Mouse (Mus musculus): ENCODE data around the gene Taok3.

The Taok3 gene

GRCm38 (mm10) chr5:117119777-117120488 lies at the start of gene Taok3:
Gene Taok3, plus strand, starts transcription at chr5:117120129.
- DNase-seq (ENCODE audit: low spot score in 2 of 2): peak; percentile 100

GRCm38 (mm10) chr5:117087718-117088117 lies 32.2 kb upstream of the Taok3 start:
- DNase-seq (ENCODE audit: low spot score in 2 of 2): no peak

GRCm38 (mm10) chr5:117089147-117089546 lies 30.8 kb upstream of the Taok3 start:
- no peak for DNase-seq (ENCODE audit: low spot score in 2 of 2)

- DNase-seq (ENCODE audit: low spot score in 2 of 2): no peak
Observed at GRCm38 (mm10) chr5:117089786-117090185, 30.1 kb upstream of the Taok3 start.

GRCm38 (mm10) chr5:117094431-117094830 lies 25.5 kb upstream of the Taok3 start:
- DNase-seq (ENCODE audit: low spot score in 2 of 2): no peak

GRCm38 (mm10) chr5:117096716-117097115 lies 23.2 kb upstream of the Taok3 start:
- DNase-seq (ENCODE audit: low spot score in 2 of 2): no peak

GRCm38 (mm10) chr5:117099008-117099407 lies 20.9 kb upstream of the Taok3 start:
- DNase-seq (ENCODE audit: low spot score in 2 of 2): no peak

GRCm38 (mm10) chr5:117099742-117100141 lies 20.2 kb upstream of the Taok3 start:
- no peak for DNase-seq (ENCODE audit: low spot score in 2 of 2)

GRCm38 (mm10) chr5:117103194-117103929 lies 16.6 kb upstream of the Taok3 start:
- DNase-seq (ENCODE audit: low spot score in 2 of 2): no peak

- no peak for DNase-seq (ENCODE audit: low spot score in 2 of 2)
Observed at GRCm38 (mm10) chr5:117104329-117104728, 15.6 kb upstream of the Taok3 start.

GRCm38 (mm10) chr5:117105761-117106160 lies 14.2 kb upstream of the Taok3 start:
- DNase-seq (ENCODE audit: low spot score in 2 of 2): no peak

GRCm38 (mm10) chr5:117108292-117108691 lies 11.6 kb upstream of the Taok3 start:
- DNase-seq (ENCODE audit: low spot score in 2 of 2): no peak

- no peak for DNase-seq (ENCODE audit: low spot score in 2 of 2)
Observed at GRCm38 (mm10) chr5:117108731-117109130, 11.2 kb upstream of the Taok3 start.

- no peak for DNase-seq (ENCODE audit: low spot score in 2 of 2)
Observed at GRCm38 (mm10) chr5:117109522-117109921, 10.4 kb upstream of the Taok3 start.

GRCm38 (mm10) chr5:117111064-117111773 lies 8.7 kb upstream of the Taok3 start:
- DNase-seq (ENCODE audit: low spot score in 2 of 2): no peak

GRCm38 (mm10) chr5:117111774-117112112 lies 8.2 kb upstream of the Taok3 start:
- DNase-seq (ENCODE audit: low spot score in 2 of 2): no peak

- no peak for DNase-seq (ENCODE audit: low spot score in 2 of 2)
Observed at GRCm38 (mm10) chr5:117113330-117113729, 6.6 kb upstream of the Taok3 start.

- DNase-seq (ENCODE audit: low spot score in 2 of 2): no peak
Observed at GRCm38 (mm10) chr5:117114581-117115192, 5.2 kb upstream of the Taok3 start.

GRCm38 (mm10) chr5:117115193-117115767 lies 4.6 kb upstream of the Taok3 start:
- DNase-seq (ENCODE audit: low spot score in 2 of 2): peak; percentile 43 to 75

- peak; percentile 99 to 100 for DNase-seq (ENCODE audit: low spot score in 2 of 2)
Observed at GRCm38 (mm10) chr5:117115836-117116366, 4.0 kb upstream of the Taok3 start, which contains the start of gene Suds3. Gene Suds3, minus strand, starts transcription at chr5:117116113.

GRCm38 (mm10) chr5:117116660-117117059 lies 3.3 kb upstream of the Taok3 start:
- no peak for DNase-seq (ENCODE audit: low spot score in 2 of 2)

Measured in spleen, postnatal 4 days (tissue).